Mouse (Mus musculus): ENCODE data around the gene Ascc2.

DNA sequence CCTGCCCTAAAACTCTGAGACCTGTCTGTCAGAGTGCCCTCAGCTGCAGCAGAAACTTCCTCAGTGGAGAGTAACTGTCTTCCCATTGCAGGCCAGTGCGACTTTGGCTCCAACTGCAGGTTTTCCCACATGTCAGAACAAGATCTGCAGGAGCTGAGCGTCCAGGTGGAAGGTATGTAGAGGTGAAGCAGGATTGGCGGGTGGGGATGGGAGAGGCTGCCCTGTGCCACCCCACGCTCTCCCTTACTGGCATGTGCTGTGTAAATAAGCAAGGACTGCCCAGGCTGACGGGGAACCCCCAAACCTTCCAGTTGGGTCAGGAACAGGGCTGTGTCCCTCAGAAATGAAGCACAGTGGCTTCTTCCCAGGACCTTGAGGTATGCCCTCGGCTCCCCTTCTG, 92.5 kb downstream of the Ascc2 start:
- TF ChIP-seq POLR2A (IDR thresholded peaks at IDR 0.05; ENCODE audit: extremely low read depth, insufficient read depth, low read length) = no peak
- no peak for TF ChIP-seq CTCF (IDR thresholded peaks at IDR 0.05; ENCODE audit: extremely low read depth, insufficient read depth, low read length)
